Mouse (Mus musculus): Measurements from ENCODE around the gene Abcc10. TPM values are rescaled to one million over a fixed set of nuclear protein-coding genes. Genes with fewer than 3 reads are reported as not detected.
A peak's percentile ranks its signal among the peaks of the same experiment; 100 is the strongest.

The Abcc10 gene
- polyA plus RNA-seq, 1 experiment from 2014 or later, result 7.6 TPM

- CTCF ChIA-PET, result interaction anchor here (0.9 to 2.4 kb wide), 2 partner anchors 22 to 25 kb away, joined by 3 to 5 read pairs; partner anchors contain the start of gene Lrrc73
- TF ChIP-seq CTCF (IDR thresholded peaks at IDR 0.05), result no peak
- no peaks in the 10 kb centered on the region for H3K27me3 ChIP-seq
- POLR2A ChIA-PET, result interaction anchor here (1.2 kb wide), 1 partner anchor 11 kb away, joined by 3 read pairs; no protein-coding TSS in a partner anchor
- in situ Hi-C loops (cut with MboI; ENCODE audit: low pct_unique_long_range_greater_than_20kb), result no loop called here
- no peak for DNase-seq (ENCODE audit: low read depth, low spot score)
- no peak for ATAC-seq
These were observed 53.7 kb downstream of the Abcc10 start for GRCm38 (mm10) chr17:46274465-46274864.

- ATAC-seq (peak; percentile 76), DNase-seq (ENCODE audit: low read depth, low spot score) (peak; percentile 94)
- ChIA-PET CTCF (interaction anchor here (0.9 to 2.4 kb wide), 2 partner anchors 21 to 25 kb away, joined by 3 to 5 read pairs; partner anchors contain the start of gene Lrrc73), POLR2A (interaction anchor here (1.2 kb wide), 2 partner anchors 8 to 11 kb away, joined by 3 to 4 read pairs; no protein-coding TSS in a partner anchor)
- H3K27me3 ChIP-seq, result no peaks in the 10 kb centered on the region
- in situ Hi-C loops (cut with MboI; ENCODE audit: low pct_unique_long_range_greater_than_20kb), result no loop called here
- TF ChIP-seq CTCF (IDR thresholded peaks at IDR 0.05), result no peak
These were observed 54.3 kb downstream of the Abcc10 start for GRCm38 (mm10) chr17:46273803-46274236.

- no peak for ATAC-seq
- DNase-seq (ENCODE audit: low read depth, low spot score), result no peak
- in situ Hi-C loops (cut with MboI; ENCODE audit: low pct_unique_long_range_greater_than_20kb), result no loop called here
- H3K27me3 ChIP-seq, result no peaks in the 10 kb centered on the region
- POLR2A ChIA-PET, result interaction anchor here (1.2 kb wide), 1 partner anchor 9 kb away, joined by 4 read pairs; no protein-coding TSS in a partner anchor
- TF ChIP-seq CTCF (IDR thresholded peaks at IDR 0.05), result no peak
- CTCF ChIA-PET, result interaction anchor here (1.0 kb wide), 1 partner anchor 11 kb away, joined by 3 read pairs; no protein-coding TSS in a partner anchor
These were observed 55.5 kb downstream of the Abcc10 start for GRCm38 (mm10) chr17:46272675-46273074.

GRCm38 (mm10) chr17:46272058-46272457, 56.1 kb downstream of the Abcc10 start:
- in situ Hi-C loops (cut with MboI; ENCODE audit: low pct_unique_long_range_greater_than_20kb), result no loop called here

GRCm38 (mm10) chr17:46269771-46270534, 58.2 kb downstream of the Abcc10 start:
- CTCF ChIA-PET, result interaction anchor here (0.8 to 1.8 kb wide), 4 partner anchors 10 to 32 kb away, joined by 3 to 6 read pairs (median 4); partner anchors contain the start of gene Dlk2
- in situ Hi-C loops (cut with MboI; ENCODE audit: low pct_unique_long_range_greater_than_20kb), result loop anchor here (5.0 kb wide), 1 partner anchor 122 kb away; no protein-coding TSS in a partner anchor
- H3K27me3 ChIP-seq, result no peaks in the 10 kb centered on the region
- POLR2A ChIA-PET, result interaction anchor here (0.6 to 1.0 kb wide), 4 partner anchors 12 to 63 kb away, joined by 3 to 4 read pairs (median 3); no protein-coding TSS in a partner anchor
- TF ChIP-seq CTCF (IDR thresholded peaks at IDR 0.05), result no peak
- no peak for ATAC-seq
- DNase-seq (ENCODE audit: low read depth, low spot score), result no peak

More at GRCm38 (mm10) chr17:46272058-46272457, 56.1 kb downstream of the Abcc10 start:
- TF ChIP-seq CTCF (IDR thresholded peaks at IDR 0.05), result no peak
- POLR2A ChIA-PET, result no interaction called here
- no peak for ATAC-seq
- CTCF ChIA-PET, result interaction anchor here (0.8 kb wide), 1 partner anchor 14 kb away, joined by 3 read pairs; no protein-coding TSS in a partner anchor
- H3K27me3 ChIP-seq, result no peaks in the 10 kb centered on the region
- DNase-seq (ENCODE audit: low read depth, low spot score), result no peak

GRCm38 (mm10) chr17:46268026-46268720, 60.0 kb downstream of the Abcc10 start:
- TF ChIP-seq CTCF (IDR thresholded peaks at IDR 0.05), result no peak
- in situ Hi-C loops (cut with MboI; ENCODE audit: low pct_unique_long_range_greater_than_20kb), result loop anchor here (5.0 kb wide), 1 partner anchor 124 kb away; no protein-coding TSS in a partner anchor
- ATAC-seq (no peak), DNase-seq (ENCODE audit: low read depth, low spot score) (no peak)
- CTCF ChIA-PET, result interaction anchor here (1.1 to 1.8 kb wide), 3 partner anchors 12 to 29 kb away, joined by 3 to 4 read pairs (median 4); partner anchors contain the start of gene Dlk2
- no peaks in the 10 kb centered on the region for H3K27me3 ChIP-seq
- POLR2A ChIA-PET, result interaction anchor here (0.5 to 0.6 kb wide), 2 partner anchors 336 to 444 kb away, joined by 3 to 4 read pairs; no protein-coding TSS in a partner anchor

GRCm38 (mm10) chr17:46267511-46267910, 60.6 kb downstream of the Abcc10 start:
- POLR2A ChIA-PET, result interaction anchor here (2.3 kb wide), 1 partner anchor 14 kb away, joined by 16 read pairs; the partner anchor contains the start of gene Tjap1

GRCm38 (mm10) chr17:46266986-46267385, 61.2 kb downstream of the Abcc10 start:
- ChIA-PET POLR2A (interaction anchor here (0.6 to 2.3 kb wide), 3 partner anchors 15 to 326 kb away, joined by 3 to 16 read pairs (median 4); partner anchors contain the start of gene Tjap1), CTCF (interaction anchor here (0.9 to 4.8 kb wide), 6 partner anchors 10 to 33 kb away, joined by 3 to 26 read pairs (median 5); partner anchors contain the start of gene Lrrc73)
- no peak for TF ChIP-seq CTCF (IDR thresholded peaks at IDR 0.05)
- no peak for DNase-seq (ENCODE audit: low read depth, low spot score)
- no peak for ATAC-seq
- in situ Hi-C loops (cut with MboI; ENCODE audit: low pct_unique_long_range_greater_than_20kb), result loop anchor here (5.0 kb wide), 1 partner anchor 125 kb away; no protein-coding TSS in a partner anchor
- no peaks in the 10 kb centered on the region for H3K27me3 ChIP-seq

More at GRCm38 (mm10) chr17:46267511-46267910, 60.6 kb downstream of the Abcc10 start:
- DNase-seq (ENCODE audit: low read depth, low spot score) (no peak), ATAC-seq (no peak)
- in situ Hi-C loops (cut with MboI; ENCODE audit: low pct_unique_long_range_greater_than_20kb), result loop anchor here (5.0 kb wide), 1 partner anchor 125 kb away; no protein-coding TSS in a partner anchor
- CTCF ChIA-PET, result interaction anchor here (1.1 kb wide), 1 partner anchor 18 kb away, joined by 3 read pairs; no protein-coding TSS in a partner anchor
- no peaks in the 10 kb centered on the region for H3K27me3 ChIP-seq
- no peak for TF ChIP-seq CTCF (IDR thresholded peaks at IDR 0.05)

GRCm38 (mm10) chr17:46265918-46266618, 62.1 kb downstream of the Abcc10 start:
- DNase-seq (ENCODE audit: low read depth, low spot score), result no peak
- TF ChIP-seq CTCF (IDR thresholded peaks at IDR 0.05), result no peak
- ChIA-PET POLR2A (interaction anchor here (0.5 to 2.3 kb wide), 6 partner anchors 10 to 325 kb away, joined by 3 to 16 read pairs (median 4); partner anchors contain the start of gene Tjap1), CTCF (interaction anchor here (0.7 to 4.8 kb wide), 15 partner anchors 9 to 130 kb away, joined by 3 to 26 read pairs (median 4); partner anchors contain the start of genes Abcc10 and Lrrc73)
- in situ Hi-C loops (cut with MboI; ENCODE audit: low pct_unique_long_range_greater_than_20kb), result loop anchor here (5.0 kb wide), 1 partner anchor 126 kb away; no protein-coding TSS in a partner anchor
- H3K27me3 ChIP-seq, result no peaks in the 10 kb centered on the region
- peak; percentile 76 for ATAC-seq
